Mouse (Mus musculus): Measurements from ENCODE around the gene Igfbp2. TPM values are rescaled to one million over a fixed set of nuclear protein-coding genes. Genes with fewer than 3 reads are reported as not detected.

Igfbp2 gene
- 1 to 10 TPM in 1 of 2 experiments, under 1 TPM in 1; 0.38 to 2.8 TPM for total RNA-seq (2021)
- long read RNA-seq, experiment 1, result 0 reads
- long read RNA-seq, experiment 2, partial matches to known transcripts, result 0 of 4 reads
- long read RNA-seq, experiment 2, other reads (novel, unspliced or antisense), result 1 of 4 reads

- DNase-seq, result no peak
These were observed at the start of gene Igfbp2 for GRCm38 (mm10) chr1:72823751-72824706. Igfbp2 (plus strand) TSS chr1:72824503.

GRCm38 (mm10) chr1:72778789-72779188 lies 45.5 kb upstream of the Igfbp2 start:
- DNase-seq, result no peak

DNA sequence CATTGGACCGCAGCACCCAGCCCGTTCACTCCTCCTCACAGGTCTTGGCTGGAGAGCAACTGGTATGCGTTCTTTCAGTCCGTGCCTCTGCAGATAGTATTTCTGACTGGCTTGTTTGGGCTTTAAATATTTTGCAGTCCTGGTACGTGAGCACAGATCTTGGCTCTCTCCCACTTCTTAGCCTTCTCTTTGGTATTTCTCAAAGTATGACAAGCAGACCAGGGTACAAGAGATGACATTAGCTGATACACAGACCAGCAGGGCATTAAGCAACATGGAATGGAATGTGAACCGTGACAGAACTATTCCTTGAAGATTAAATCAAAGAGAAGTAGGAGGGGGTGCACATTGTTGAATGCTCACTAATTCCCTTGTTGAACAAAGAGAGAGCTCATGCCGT lies 43.6 kb upstream of the Igfbp2 start:
- DNase-seq, result no peak

GRCm38 (mm10) chr1:72783341-72783740 lies 41.0 kb upstream of the Igfbp2 start:
- DNase-seq, result no peak

DNA sequence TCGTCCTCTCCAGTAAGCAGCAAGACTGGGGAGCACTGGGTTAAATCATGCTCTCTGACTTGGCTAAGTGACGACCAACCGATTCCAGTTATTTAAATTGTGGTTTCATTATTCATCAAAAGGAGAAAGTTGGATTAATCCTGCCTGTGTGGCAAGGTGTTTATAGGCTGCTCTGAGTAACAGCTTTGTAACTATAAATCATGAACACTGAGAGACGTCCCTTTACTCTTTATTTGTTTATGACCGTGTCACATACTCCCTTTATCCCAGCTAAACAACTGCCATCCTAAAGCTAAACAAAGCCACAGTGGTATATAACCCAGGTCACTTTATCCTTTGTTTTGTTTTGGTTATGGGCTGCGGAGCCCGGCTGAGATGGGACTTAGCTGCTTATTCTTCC lies 40.3 kb upstream of the Igfbp2 start:
- DNase-seq, result no peak

GRCm38 (mm10) chr1:72790670-72791069 lies 33.6 kb upstream of the Igfbp2 start:
- DNase-seq, result no peak

DNA sequence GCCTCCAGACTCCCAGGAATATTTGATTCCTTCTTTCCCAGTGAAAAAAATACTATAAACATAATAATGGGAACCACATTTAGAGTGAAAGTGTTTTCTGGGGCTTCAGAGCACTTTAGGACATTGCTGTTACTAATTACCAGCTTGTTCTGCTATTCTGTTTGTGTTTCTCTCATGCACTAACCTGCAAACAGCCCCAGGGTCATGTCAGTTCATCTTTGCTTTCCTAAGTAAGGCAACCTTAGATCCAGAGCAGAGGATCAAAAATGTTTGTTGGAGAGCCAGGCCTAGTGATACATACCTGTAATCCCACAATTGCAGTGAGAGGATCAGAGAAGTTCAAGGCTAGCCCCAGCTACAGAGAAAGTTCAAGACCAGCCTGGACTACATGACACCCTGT lies 32.6 kb upstream of the Igfbp2 start:
- DNase-seq, result no peak

DNA sequence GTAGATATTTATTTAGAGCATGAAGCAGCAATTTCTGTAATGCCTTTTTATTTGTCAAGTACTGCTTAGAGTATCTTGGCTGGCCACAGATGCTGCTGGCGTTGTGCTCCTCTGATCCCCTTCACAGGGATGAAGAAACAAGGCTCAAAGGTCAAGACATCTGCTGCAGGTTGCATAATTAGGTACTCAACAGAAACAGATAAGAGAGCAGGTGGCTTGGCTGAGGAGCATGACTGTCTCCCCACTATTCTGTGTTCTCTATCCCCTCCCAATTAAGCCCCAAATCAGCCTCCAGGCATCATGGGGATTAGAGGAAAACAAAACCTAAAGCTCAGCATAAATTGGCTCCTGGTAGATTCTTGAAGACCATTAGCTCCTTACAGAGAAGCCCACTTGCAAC lies 32.0 kb upstream of the Igfbp2 start:
- no peak for DNase-seq

- no peak for DNase-seq
These were observed 31.1 kb upstream of the Igfbp2 start for GRCm38 (mm10) chr1:72793230-72793629.

DNA sequence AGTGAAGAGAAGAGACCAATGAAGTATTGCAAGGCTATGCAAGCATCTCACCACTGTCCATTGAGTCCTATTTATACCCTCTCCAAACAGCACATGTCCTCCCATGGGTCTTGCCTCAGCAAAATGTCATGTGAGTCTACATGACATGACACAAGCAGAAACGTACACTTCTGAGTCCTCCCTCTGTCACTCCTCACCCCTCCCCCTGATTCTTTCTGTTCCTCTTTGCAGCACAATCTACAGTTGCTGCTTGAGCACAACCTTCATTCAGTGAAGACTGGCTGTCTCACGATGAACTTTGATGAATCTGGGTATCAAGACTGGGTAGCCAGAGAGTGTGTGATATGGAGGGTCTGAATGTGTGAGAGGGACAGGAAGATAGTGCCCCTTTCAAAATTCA lies 28.2 kb upstream of the Igfbp2 start:
- DNase-seq, result no peak

DNA sequence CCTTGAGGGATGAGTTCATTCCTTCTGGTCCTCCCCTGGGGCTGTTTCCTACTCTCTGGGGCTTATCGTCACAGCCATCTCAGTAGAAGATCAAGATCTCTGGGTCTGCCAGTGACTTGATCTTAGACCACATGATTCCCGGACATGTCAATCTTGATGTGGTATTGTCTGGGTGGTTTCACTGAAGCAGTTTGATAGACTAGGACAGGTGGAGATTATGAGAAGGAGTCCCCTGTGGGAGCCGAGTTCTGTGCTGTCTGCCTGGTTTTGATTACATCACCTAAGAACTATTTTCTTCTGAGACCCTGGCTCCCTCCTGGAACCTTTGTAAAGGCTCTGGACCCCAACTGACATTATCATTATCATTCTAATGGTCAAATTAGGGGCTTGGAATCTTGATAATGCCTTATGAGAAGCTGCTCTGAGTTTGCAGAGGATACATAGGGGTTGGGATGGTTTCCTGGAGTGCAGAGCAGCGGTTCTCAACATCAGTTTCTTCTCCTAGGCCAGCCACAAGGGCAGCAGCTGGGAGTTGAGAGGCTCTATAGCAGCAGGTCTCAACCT lies 27.1 kb upstream of the Igfbp2 start:
- no peak for DNase-seq

DNA sequence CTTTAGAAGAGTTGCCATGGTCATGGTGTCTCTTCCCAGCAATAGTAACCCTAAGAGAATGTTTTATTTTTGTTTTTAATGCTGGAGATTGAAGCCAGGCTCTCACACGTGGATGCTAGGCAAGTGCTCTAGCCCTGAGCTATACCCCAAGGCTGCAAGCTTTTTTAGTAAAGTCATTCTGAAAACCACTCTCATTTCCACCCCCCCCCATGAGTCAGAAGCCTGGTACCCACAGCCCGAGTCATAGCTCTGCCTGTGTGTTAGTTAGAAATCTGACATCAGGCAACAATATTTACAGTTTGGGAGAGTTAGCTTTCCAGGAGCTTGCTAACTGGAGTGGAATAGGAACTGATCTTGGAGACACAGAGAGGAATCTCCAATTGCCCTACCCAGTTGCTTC lies 25.9 kb upstream of the Igfbp2 start:
- DNase-seq, result no peak

GRCm38 (mm10) chr1:72804031-72804430 lies 20.3 kb upstream of the Igfbp2 start:
- no peak for DNase-seq

- DNase-seq, result no peak
These were observed 19.3 kb upstream of the Igfbp2 start for GRCm38 (mm10) chr1:72805037-72805436.

- no peak for DNase-seq
These were observed 18.7 kb upstream of the Igfbp2 start for GRCm38 (mm10) chr1:72805476-72806043.

GRCm38 (mm10) chr1:72806044-72806584 lies 18.2 kb upstream of the Igfbp2 start:
- no peak for DNase-seq

- DNase-seq, result no peak
These were observed 15.0 kb upstream of the Igfbp2 start for GRCm38 (mm10) chr1:72809304-72809703.

DNA sequence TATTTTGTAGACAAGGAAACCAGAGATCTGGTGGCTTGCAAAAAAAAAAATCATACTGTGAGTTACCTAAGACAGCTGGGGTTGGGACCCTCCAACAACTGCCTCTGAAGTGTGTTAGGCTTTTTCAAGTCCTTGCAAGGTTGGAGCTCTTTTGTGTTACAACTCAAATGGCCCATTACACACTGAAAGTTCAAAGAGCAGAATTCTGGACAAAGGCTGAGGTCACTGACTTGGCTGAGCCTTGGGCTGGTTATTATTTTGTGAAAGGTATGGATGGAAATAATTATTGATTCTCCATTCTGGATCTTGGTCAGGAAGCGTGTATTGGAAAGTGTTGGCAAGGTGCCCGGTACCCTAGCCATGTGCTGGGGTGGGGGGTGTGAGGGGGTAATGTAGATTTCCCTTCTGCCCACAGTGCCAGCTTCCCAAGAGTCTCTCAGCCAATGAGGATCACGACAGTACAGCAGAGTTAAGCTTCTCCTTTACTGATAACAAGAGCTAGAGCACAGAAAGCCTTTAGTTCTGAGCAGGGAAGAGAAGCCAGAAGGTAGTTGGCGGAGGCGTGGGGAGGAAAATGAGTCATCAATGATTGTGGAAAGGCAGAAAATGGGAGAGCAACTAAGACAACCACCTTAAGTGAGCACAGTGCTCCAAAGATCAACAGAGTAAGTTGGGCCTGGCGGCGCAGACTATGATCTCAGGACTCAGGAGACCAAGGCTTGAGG lies 14.2 kb upstream of the Igfbp2 start:
- DNase-seq, result no peak

GRCm38 (mm10) chr1:72811061-72811460 lies 13.2 kb upstream of the Igfbp2 start:
- DNase-seq, result no peak

- DNase-seq, result no peak
These were observed 11.1 kb upstream of the Igfbp2 start for GRCm38 (mm10) chr1:72813089-72813638.

DNA sequence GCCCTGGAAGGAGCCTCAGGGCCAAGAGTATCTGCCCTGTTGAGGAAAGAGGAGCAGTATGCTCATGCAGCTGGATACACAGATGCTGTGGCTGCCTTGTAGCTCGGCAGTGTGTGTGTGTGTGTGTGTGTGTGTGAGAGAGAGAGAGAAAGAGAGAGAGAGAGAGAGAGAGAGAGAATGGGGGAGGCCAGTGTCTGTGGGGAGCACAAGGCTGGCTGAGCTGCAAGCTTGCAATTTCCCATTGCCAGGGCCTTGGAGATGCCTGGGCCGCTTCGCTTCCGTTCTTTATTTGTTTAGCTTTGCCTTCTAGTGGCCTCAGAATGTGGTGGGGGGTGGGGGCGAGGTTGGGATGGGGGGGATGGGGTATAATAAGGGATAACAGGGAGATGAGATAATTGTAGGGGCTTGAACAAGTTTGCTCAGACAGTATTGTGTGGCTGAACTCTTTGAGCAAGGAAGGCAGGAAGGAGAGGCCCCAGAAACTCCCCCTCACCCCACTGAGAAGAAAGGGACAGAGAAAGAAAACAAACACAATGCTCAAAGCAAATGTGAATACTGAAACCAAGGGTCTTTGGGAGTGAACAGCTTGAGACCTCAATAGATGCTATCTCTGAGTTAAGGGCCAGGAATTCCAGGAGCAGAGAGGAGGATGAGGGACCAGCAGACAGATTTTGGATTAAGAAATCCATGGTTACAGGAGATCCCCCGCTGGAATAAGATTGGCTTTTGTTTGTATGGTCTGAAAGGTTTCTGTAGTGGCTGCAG lies 10.5 kb upstream of the Igfbp2 start:
- DNase-seq, result no peak
